Mouse (Mus musculus) skeletal muscle tissue, postnatal 0 days (tissue): ENCODE results near the gene Gm10203. TPM values are rescaled to one million over a fixed set of nuclear protein-coding genes. Genes with fewer than 3 reads are reported as not detected.

Source experiments
- polyA plus RNA-seq: library from polyadenylated mRNA; unstranded; fragments of >200 nt; fragmentation: Nextera tagmentation; extraction: Ambion mirVana; gene quantifications from 2 replicates; pipeline ENCODE4 v1.2.1, GENCODE M21; 2015

The Gm10203 gene
- not detected in 2 replicates for polyA plus RNA-seq

GRCm38 (mm10) chr6:149129870-149130269 lies at the start of gene Gm10203:
Gm10203 (plus strand) TSS chr6:149130170.

GRCm38 (mm10) chr6:149101076-149101942 lies 28.7 kb upstream of the Gm10203 start, which contains the start of gene Dennd5b:
Dennd5b (minus strand) TSS chr6:149101680.

GRCm38 (mm10) chr6:149139471-149139870 lies 9.5 kb downstream of the Gm10203 start, which contains the start of gene Etfbkmt:
Etfbkmt (plus strand) TSS chr6:149139849.

Other genes with a start within 250 kb of the Gm10203 start
- gene Caprin2, start 233.9 kb upstream of the Gm10203 start, polyA plus RNA-seq = 7.1 and 7.3 TPM in 2 replicates
- 9.1 and 11.4 TPM in 2 replicates for gene Sinhcaf, start 183.7 kb upstream of the Gm10203 start, polyA plus RNA-seq
- 2.9 and 3.6 TPM in 2 replicates for gene Dennd5b, start 28.5 kb upstream of the Gm10203 start, polyA plus RNA-seq
- 14.5 and 14.7 TPM in 2 replicates for gene Etfbkmt, start 9.7 kb downstream of the Gm10203 start, polyA plus RNA-seq
- 19.1 and 21.1 TPM in 2 replicates for gene Amn1, start 58.5 kb downstream of the Gm10203 start, polyA plus RNA-seq
- 27.3 and 30.9 TPM in 2 replicates for gene Resf1, start 179.2 kb downstream of the Gm10203 start, polyA plus RNA-seq